Mouse (Mus musculus): ENCODE data around the gene Olfr145.

Olfr145 gene

DNA sequence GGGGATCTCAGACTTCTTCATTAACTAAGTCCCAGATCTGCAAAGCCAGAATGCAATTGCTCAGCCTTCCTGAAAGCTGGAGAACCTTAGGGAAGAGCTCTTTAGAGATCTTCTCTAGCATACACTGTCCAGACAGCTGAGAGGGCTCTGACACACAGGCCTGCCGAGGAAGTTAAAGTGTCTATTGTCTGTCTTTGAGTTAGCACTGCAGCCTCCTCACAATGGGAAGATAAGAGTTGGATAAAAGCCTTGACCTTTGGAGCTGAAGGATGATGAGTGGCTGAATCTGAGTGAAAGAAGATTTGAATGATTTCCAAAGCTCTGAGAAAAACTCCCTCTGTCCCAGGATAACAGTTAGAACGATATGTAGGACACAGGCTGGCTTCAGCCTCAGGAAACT is at the start of gene Olfr145:
Gene Olfr145, plus strand, starts transcription at position 64 of the 400 bp plus-strand sequence.
- no peak for DNase-seq

DNA sequence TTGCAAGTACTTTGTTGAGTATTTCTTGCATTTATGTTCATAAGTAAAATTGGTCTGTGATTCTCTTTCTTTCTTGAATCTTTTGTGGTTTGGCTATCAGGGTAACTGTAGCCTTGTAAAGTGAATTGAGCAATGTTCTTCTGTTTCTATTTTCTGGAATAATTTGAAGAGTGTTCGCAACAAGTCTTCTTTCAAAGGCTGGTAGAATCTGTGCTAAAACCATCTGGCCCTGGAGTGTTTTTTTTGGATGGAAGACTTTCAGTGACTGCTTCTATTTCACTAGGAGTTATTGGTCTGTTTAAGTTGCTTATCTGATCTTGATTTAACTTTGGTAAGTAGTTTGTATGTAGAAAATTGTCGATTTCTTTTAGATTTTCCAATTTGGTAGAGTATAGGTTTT is 47.3 kb upstream of the Olfr145 start:
- no peak for DNase-seq

DNA sequence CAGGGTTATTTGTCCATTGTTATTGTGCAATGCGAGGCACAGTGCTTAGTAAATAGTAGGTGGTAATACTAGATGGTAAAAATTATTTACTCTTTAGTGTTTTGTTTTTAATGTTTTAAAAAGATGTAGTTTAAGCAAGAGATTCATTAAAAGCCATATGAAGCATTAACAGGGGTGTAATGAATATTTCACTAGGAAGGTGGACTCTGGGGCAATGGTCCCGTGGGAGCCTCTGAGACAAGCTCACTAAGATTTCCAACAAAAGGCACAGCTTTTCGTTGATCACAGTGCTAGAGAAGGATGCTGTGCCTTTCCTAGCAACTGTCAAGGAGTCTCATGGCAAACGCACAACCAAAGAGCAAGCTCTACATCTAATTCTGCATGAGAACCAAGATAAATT is 42.6 kb upstream of the Olfr145 start, which contains the start of gene Olfr877:
Gene Olfr877, plus strand, starts transcription at position 301 of the 400 bp plus-strand sequence.
- no peak for DNase-seq

- no peak for DNase-seq
These were observed 33.2 kb upstream of the Olfr145 start for GRCm38 (mm10) chr9:37863325-37863724.

GRCm38 (mm10) chr9:37870246-37870645 is 26.3 kb upstream of the Olfr145 start:
- DNase-seq = no peak

DNA sequence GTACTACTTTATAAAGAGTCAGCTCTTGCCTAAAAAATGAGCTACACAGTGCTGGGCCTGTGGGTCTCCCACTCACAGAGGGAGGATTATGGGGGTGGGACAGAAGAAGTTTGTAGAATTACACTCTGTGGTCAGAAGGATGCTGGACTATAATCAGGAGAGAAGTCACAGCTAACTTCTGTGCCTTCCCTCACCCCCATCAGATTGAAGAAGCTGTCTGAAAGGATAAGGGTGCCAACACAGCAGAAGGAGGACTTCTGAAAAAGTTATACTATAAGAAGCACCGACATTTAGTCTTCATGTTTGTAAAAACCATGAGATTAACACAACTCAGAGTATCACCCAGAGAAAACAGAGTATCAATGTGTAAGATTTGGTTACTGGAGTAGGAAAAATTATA is 25.4 kb upstream of the Olfr145 start:
- no peak for DNase-seq

DNA sequence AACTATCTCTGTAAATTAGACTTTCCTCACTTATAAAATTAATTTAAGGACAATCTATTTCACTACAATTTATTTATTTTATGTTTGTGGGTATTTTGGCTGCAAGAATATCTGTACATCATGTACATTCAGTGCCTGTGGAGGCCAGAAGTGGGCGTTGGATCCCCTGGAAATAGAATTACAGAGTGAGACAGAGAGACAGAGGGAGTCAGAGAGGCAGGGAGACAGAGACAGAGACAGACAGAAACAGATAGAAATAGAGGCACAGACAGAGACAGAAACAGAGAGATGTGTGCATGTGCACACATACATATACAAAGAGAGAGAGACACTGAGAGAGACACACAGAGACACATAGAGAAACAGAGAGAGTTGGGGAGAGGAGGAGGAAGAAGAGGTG is 25.0 kb upstream of the Olfr145 start:
- DNase-seq = no peak

DNA sequence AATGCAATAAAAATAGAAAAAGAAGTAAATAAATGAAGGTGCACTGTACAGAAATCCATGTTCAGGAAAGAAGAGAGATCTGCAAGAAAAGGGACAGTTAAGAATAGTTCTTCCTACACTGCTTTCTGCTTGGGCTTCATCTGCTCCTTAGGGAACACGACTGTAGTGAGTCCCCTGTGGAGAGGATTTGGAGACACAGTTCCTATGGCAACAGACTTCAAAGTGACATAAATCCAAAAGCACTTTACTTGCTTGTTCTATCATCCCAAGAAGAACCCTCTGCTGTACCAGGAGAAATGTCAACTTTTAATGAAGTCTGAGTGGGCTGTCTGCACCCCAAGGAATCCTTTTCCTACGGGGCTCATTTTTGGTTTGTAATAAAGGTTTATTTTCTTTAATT is 5.6 kb upstream of the Olfr145 start:
- DNase-seq = no peak

DNA sequence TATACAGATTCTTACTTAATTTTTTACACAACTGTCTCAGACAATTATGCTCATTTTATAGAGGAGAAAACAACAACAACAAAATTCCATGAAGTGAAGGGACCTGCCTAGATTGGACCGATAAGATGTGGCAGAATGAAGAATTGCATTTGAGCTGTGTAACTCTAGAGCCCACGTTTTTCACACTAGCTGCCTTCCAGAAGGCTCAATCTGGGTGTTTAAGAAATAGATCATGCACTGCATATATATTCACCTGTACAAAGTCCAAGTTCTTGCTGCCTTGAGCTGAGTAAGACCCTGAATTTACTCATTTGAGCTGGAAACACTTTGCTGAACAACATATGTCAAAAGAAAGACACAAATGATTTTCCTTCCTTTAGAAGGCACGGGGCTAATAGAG is 9.0 kb downstream of the Olfr145 start:
- DNase-seq = no peak

DNA sequence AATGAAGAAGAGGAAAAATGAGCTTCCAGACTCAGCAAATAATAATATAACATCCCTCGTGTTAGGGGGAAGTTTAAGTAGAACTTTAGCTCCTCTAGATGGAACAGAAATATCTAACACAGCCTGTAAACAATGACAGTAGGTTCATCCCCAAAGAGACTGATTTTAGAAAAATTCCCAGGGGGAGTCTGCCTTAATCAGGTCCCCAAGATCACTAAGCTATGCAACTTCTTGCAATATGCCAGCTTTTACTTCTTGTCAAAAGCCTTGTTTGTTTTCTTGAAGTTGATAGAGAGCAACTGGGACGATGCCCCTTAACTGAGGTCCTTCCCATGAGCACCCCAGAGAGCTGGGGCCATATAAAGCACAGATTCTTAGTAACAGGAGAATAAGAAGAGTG is 21.0 kb downstream of the Olfr145 start, which contains the start of gene Olfr878:
Gene Olfr878, plus strand, starts transcription at position 301 of the 400 bp plus-strand sequence.
- DNase-seq = no peak

GRCm38 (mm10) chr9:37918018-37918417 is 21.5 kb downstream of the Olfr145 start:
- no peak for DNase-seq

- DNase-seq = no peak
These were observed 27.7 kb downstream of the Olfr145 start for GRCm38 (mm10) chr9:37924194-37924593.

DNA sequence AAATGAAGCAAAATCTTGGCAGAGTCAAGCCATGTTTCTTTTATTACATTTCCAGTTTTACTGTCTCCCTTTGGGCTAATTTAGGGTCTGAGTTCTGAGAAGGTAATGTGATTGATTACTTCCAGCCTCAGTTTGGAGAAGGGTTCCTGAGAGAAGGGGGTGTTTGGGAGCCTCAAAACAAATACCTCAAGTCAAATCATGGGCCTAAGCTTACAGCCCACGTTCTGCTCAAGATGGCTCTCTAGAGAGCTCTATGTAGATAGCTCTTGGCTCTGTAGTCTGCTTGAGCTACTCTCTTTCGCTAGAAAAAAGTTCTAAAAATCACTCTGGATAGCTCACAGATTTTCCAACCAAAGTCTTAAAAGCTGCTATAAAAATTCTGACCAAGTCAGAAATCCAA is 28.9 kb downstream of the Olfr145 start:
- DNase-seq = no peak

GRCm38 (mm10) chr9:37926019-37927013 is 29.8 kb downstream of the Olfr145 start:
- no peak for DNase-seq

DNA sequence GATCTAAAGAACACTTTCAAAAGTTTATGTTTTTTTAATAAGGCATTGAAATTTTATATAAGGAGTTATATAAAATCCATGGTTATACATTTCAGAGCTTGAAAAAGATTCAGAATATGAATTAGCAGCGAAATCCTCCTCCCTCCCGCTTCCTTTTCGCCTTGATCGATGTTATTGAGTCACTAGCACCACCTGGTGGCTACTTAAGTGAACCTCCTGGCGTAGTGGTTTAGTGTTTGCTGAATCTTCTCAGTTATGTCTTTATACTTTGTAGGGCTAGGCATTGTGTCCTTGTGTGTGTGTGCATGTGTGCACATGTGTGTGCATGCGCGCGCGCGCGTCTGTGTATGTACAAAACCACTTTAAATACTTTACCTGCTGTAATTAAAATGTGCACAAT is 36.0 kb downstream of the Olfr145 start:
- DNase-seq = peak; percentile 72 to 74

DNA sequence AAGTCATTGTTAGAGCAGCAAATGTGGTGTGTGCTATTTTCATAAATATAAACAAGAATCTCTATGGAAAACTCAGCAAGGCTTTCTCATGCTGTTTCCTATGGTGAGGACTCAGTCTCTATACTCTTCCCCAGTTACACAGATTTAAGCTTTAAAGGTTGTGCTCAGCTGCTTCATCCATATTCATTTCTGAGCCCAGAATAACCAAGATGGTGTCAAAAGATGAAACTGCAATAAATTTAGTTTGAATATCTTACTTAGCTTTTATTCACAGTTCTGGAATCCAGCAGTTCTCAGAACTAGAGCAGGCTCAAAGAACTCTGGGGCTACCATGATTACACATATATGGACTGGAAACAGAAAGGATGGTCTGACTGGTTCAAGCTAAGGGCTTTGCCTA is 37.6 kb downstream of the Olfr145 start:
- DNase-seq = no peak

GRCm38 (mm10) chr9:37941167-37941566 is 44.6 kb downstream of the Olfr145 start:
- no peak for DNase-seq
